In genomic region chr19:18569496-18569895, GRCm38 (mm10) we compare ENCODE assay signal across 20 mouse cellular contexts.
DNase-seq lines count a peak whose midpoint lies in the region; ATAC-seq lines count a peak whose summit lies in the region.
"Had no signal": no experiment of that assay in that cellular context is flagged by ENCODE, and none has a peak within 500 bp of the region (broad histone marks: within the 10 kb centered on the region; RNA-seq: fewer than 3 reads in every experiment).

No protein-coding gene starts in this region.

- no peaks in the 10 kb centered on the region for H3K27me3 ChIP-seq in intestine, embryonic 14.5 days (replicated peaks; ENCODE audit: control insufficient read depth, insufficient read depth, low read length)
- no peaks in the 10 kb centered on the region for H3K27me3 ChIP-seq in intestine, embryonic 15.5 days (replicated peaks)
- H3K27me3 ChIP-seq: embryonic facial prominence, embryonic 13.5 days; embryonic facial prominence, embryonic 15.5 days; forebrain, embryonic 12.5 days had no signal

- WGBS in intestine, embryonic 14.5 days, result 89% methylated on average over 1 of the region's 1 CpGs
- WGBS in intestine, embryonic 15.5 days, result 93% methylated on average over 1 of the region's 1 CpGs

- H3K4me1 ChIP-seq in intestine, embryonic 14.5 days (replicated peaks; ENCODE audit: control insufficient read depth, insufficient read depth, low read length), result no peaks in the 10 kb centered on the region; the same call in 1 of the 2 replicates
- H3K4me1 ChIP-seq in intestine, embryonic 15.5 days (replicated peaks), result no peaks in the 10 kb centered on the region
- H3K4me1 ChIP-seq: embryonic facial prominence, embryonic 13.5 days; embryonic facial prominence, embryonic 15.5 days; forebrain, embryonic 10.5 days; forebrain, embryonic 12.5 days had no signal

- ATAC-seq in intestine, embryonic 14.5 days (replicated peaks; ENCODE audit: low FRiP score, low TSS enrichment, low read depth), result no peak
- no peak for ATAC-seq in intestine, embryonic 15.5 days
- ATAC-seq: forebrain, embryonic 14.5 days; forebrain, embryonic 16.5 days had no signal

- H3K9me3 ChIP-seq in intestine, embryonic 14.5 days (ENCODE audit: control insufficient read depth, low read length), result no peaks in the 10 kb centered on the region
- H3K9me3 ChIP-seq in intestine, embryonic 15.5 days, result no peaks in the 10 kb centered on the region
- H3K9me3 ChIP-seq: embryonic facial prominence, embryonic 13.5 days; embryonic facial prominence, embryonic 15.5 days; forebrain, embryonic 10.5 days; forebrain, embryonic 12.5 days had no signal

- no peak overlapping the region for H3K4me2 ChIP-seq in intestine, embryonic 14.5 days (ENCODE audit: low read length)
- no peak overlapping the region for H3K4me2 ChIP-seq in intestine, embryonic 15.5 days (replicated peaks)
- H3K4me2 ChIP-seq: embryonic facial prominence, embryonic 13.5 days; embryonic facial prominence, embryonic 15.5 days; forebrain, embryonic 12.5 days had no signal

- H3K36me3 ChIP-seq in intestine, embryonic 14.5 days (ENCODE audit: control insufficient read depth, insufficient read depth, low read length), result no peaks in the 10 kb centered on the region
- H3K36me3 ChIP-seq in intestine, embryonic 15.5 days, result no peaks in the 10 kb centered on the region
- H3K36me3 ChIP-seq: embryonic facial prominence, embryonic 13.5 days; embryonic facial prominence, embryonic 15.5 days; forebrain, embryonic 10.5 days; forebrain, embryonic 12.5 days had no signal

- H3K27ac ChIP-seq in intestine, embryonic 14.5 days (ENCODE audit: low read depth), result no peak overlapping the region
- H3K27ac ChIP-seq in intestine, embryonic 15.5 days, result no peak overlapping the region
- H3K27ac ChIP-seq: embryonic facial prominence, embryonic 13.5 days; embryonic facial prominence, embryonic 15.5 days; forebrain, embryonic 10.5 days; forebrain, embryonic 12.5 days had no signal

- no peak overlapping the region for H3K9ac ChIP-seq in intestine, embryonic 14.5 days (ENCODE audit: low read length)
- H3K9ac ChIP-seq in intestine, embryonic 15.5 days, result no peak overlapping the region
- H3K9ac ChIP-seq: embryonic facial prominence, embryonic 13.5 days; embryonic facial prominence, embryonic 15.5 days; forebrain, embryonic 12.5 days had no signal

- no peak overlapping the region for H3K4me3 ChIP-seq in intestine, embryonic 14.5 days (ENCODE audit: low read depth, low read length)
- no peak overlapping the region for H3K4me3 ChIP-seq in intestine, embryonic 15.5 days (replicated peaks)
- H3K4me3 ChIP-seq: embryonic facial prominence, embryonic 13.5 days; embryonic facial prominence, embryonic 15.5 days; erythroblast, embryonic 14.5 days; forebrain, embryonic 10.5 days; forebrain, embryonic 12.5 days had no signal

- peak; percentile 38 for DNase-seq in adrenal gland, postnatal 14 days
- no peak for DNase-seq in adrenal gland, postnatal 4 days (ENCODE audit: low spot score in 2 of 2)
- DNase-seq in intestine, embryonic 14.5 days (ENCODE audit: low spot score), result peak; percentile 6
- DNase-seq: adrenal gland, adult 2 months; adrenal gland, postnatal 36 days; cerebellum, adult 11 months; cerebellum, adult 18-20 months; cerebellum, adult 8-10 months; cerebellum, adult 9-11 months; cerebellum, postnatal 14 days; cerebellum, postnatal 36 days; embryo, embryonic 11 days had no signal

Comparison
In these comparisons a context has a peak if more than half of its experiments do, and no peak if none do; other contexts are left out.
1. DNase-seq: peak in adrenal gland, postnatal 14 days (single experiment) and intestine, embryonic 14.5 days (single experiment); none in adrenal gland, postnatal 4 days (0 of 2).